Mouse (Mus musculus) limb, embryonic 14.5 days (tissue): ENCODE data around the gene Erlin1. TPM values are rescaled to one million over a fixed set of nuclear protein-coding genes. Genes with fewer than 3 reads are reported as not detected.

Experiments used
- ATAC-seq: fragments of 200-750 bp; cut with Nextera tagmentation; 2 replicates; pipeline ENCODE4 v1.8.0; 2017; ENCODE audit warnings: low read depth, moderate number of reproducible peaks, moderate TSS enrichment; ENCODE audit not compliant: low FRiP score
- DNase-seq: peaks from one replicate; pipeline ENCODE4 v3.0.0-alpha.2; 2015; ENCODE audit warnings: low spot score
- H3K27ac ChIP-seq: fragments of 300-500 bp; sonication (generic); replicated peaks from 2 replicates; pipeline ENCODE4 v1.5.1; 2014; ENCODE audit warnings: low read depth, mild to moderate bottlenecking, low read length, moderate library complexity, mixed read lengths
- H3K27me3 ChIP-seq: fragments of 300-500 bp; sonication (generic); 2 replicates; pipeline ENCODE4 v1.6.1; 2014; ENCODE audit warnings: low read length, mixed read lengths; ENCODE audit not compliant: control insufficient read depth, insufficient read depth
- H3K36me3 ChIP-seq: fragments of 300-500 bp; sonication (generic); 2 replicates; pipeline ENCODE4 v1.6.1; 2014; ENCODE audit warnings: mild to moderate bottlenecking, low read length, moderate library complexity, mixed read lengths; ENCODE audit not compliant: control insufficient read depth, insufficient read depth
- H3K4me1 ChIP-seq: fragments of 300-500 bp; sonication (generic); 2 replicates; pipeline ENCODE4 v1.6.1; 2014; ENCODE audit warnings: antibody characterized with exemption, low read length, mixed read lengths; ENCODE audit not compliant: control insufficient read depth, insufficient read depth
- H3K4me2 ChIP-seq: fragments of 300-500 bp; sonication (generic); replicated peaks from 2 replicates; pipeline ENCODE4 v1.6.1; 2014; ENCODE audit warnings: low read depth, mild to moderate bottlenecking, low read length, moderate library complexity; ENCODE audit not compliant: severe bottlenecking
- H3K4me3 ChIP-seq: fragments of 300-500 bp; sonication (generic); replicated peaks from 2 replicates; pipeline ENCODE4 v1.5.1; 2014; ENCODE audit warnings: low read length
- H3K9ac ChIP-seq: fragments of 300-500 bp; sonication (generic); 2 replicates; pipeline ENCODE4 v1.6.1; 2014; ENCODE audit warnings: mild to moderate bottlenecking, low read depth, low read length, moderate library complexity; ENCODE audit not compliant: severe bottlenecking
- H3K9me3 ChIP-seq: fragments of 300-500 bp; sonication (generic); 2 replicates; pipeline ENCODE4 v1.6.1; 2016; ENCODE audit warnings: low read length; ENCODE audit not compliant: control insufficient read depth
- POLR2A ChIP-seq: fragments of 200-500 bp; IDR thresholded peaks from 2 replicates; pipeline ENCODE4 v1.8.0; 2012; ENCODE audit warnings: inconsistent platforms, mild to moderate bottlenecking, moderate library complexity, borderline replicate concordance; ENCODE audit not compliant: insufficient read depth, insufficient read length; ENCODE audit errors: extremely low read depth
- WGBS: fragments of 180-500 bp; shearing (Covaris S2); extraction: QIAGEN DNeasy Blood & Tissue Kit; methylation state at CpG from one replicate; pipeline ENCODE4 v1.1.7; 2014; 5-methylcytosine and 5-hydroxymethylcytosine counted together
- polyA plus RNA-seq, 2 experiments: library from polyadenylated mRNA; depleted of rRNA in 1 of 2; stranded (reverse) in 1 of 2; unstranded in 1 of 2; fragments of >200 nt; fragmentation: Nextera tagmentation in 1 of 2; extraction: Ambion mirVana in 1 of 2; gene quantifications; 2 replicates each; pipeline versions ENCODE4 v1.2.1 to v1.2.3; 2012 to 2014

The Erlin1 gene
- polyA plus RNA-seq, 2 experiments = 35.9 to 38.0 TPM

- TF ChIP-seq POLR2A = no peak
- H3K36me3 ChIP-seq = no peaks in the 10 kb centered on the region
- H3K4me2 ChIP-seq = no peak overlapping the region
- H3K4me1 ChIP-seq = no peaks in the 10 kb centered on the region
- DNase-seq (no peak), ATAC-seq (no peak)
- no peak overlapping the region for H3K27ac ChIP-seq
- H3K27me3 ChIP-seq = no peaks in the 10 kb centered on the region
- no peak overlapping the region for H3K9ac ChIP-seq
- WGBS = 76% methylated on average over 1 of the region's 1 CpGs
- H3K4me3 ChIP-seq = no peak overlapping the region
- no peaks in the 10 kb centered on the region for H3K9me3 ChIP-seq
These were observed 69.5 kb downstream of the Erlin1 start for GRCm38 (mm10) chr19:44000061-44000460.

DNA sequence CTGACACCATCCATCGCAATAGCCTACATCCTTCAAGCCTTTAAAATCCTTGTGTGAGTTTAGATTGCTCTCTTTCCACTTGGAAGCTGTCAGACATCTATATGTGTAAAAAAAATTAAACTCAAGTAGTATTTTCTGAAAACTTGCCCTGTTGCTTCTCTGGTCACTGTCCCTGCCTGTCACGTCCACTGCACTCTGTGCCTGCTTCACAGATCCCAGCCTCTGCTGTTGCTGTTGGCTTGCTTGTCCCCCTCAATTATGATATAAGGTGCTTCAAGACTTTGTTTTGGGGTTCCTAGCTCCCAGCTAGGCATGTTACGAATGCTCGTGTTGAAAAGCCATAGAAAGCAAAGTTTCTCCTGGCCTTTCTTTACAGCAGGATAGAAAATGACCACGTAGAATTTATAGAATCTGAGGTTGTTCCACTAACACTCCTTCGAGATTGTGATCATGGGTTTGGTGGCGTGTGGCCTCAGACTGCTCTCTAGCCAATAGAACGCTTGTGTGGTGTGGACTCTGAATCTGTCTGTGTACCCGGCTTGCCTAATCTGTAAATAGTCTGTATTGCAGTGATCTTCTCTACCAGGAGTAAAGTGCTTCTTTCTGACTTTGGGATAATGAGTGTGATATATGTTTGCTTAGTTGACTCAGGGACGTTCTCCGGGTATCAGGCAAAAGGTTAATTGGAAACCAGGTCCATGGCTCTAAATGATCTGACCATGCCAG lies 70.6 kb downstream of the Erlin1 start:
- Histone ChIP-seq H3K36me3 (no peaks in the 10 kb centered on the region), H3K4me2 (no peak overlapping the region)
- WGBS = 78% methylated on average over 11 of the region's 11 CpGs

DNA sequence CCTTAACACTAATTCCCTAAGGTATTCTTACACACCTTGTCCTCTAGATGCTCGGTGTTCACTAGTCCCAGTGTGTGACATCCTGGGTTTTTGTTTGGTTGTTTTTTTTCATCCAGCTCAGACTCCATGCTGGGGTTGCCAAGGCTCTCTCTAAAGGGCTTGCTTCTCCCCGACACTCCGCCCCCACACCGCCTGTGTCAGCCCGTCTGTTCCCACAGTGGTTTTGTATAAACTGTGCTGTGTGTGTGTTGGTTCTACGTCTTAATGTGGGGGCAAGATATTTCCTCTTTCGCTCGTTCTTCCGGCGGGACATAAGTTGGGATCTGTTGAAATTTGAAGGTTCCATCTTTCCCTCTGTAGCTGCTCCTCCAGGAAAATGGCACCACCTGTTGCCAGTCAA lies 71.5 kb downstream of the Erlin1 start:
- DNase-seq (no peak), ATAC-seq (no peak)
- no peaks in the 10 kb centered on the region for H3K27me3 ChIP-seq
- H3K4me2 ChIP-seq = no peak overlapping the region
- H3K4me1 ChIP-seq = no peaks in the 10 kb centered on the region
- H3K36me3 ChIP-seq = no peaks in the 10 kb centered on the region
- no peak overlapping the region for H3K27ac ChIP-seq
- H3K4me3 ChIP-seq = no peak overlapping the region
- H3K9ac ChIP-seq = no peak overlapping the region
- no peak for TF ChIP-seq POLR2A
- no peaks in the 10 kb centered on the region for H3K9me3 ChIP-seq
- WGBS = 89% methylated on average over 10 of the region's 10 CpGs

More for the DNA sequence above, 70.6 kb downstream of the Erlin1 start:
- no peak for TF ChIP-seq POLR2A
- Histone ChIP-seq H3K9ac (no peak overlapping the region), H3K27ac (no peak overlapping the region), H3K4me1 (no peaks in the 10 kb centered on the region), H3K27me3 (no peaks in the 10 kb centered on the region), H3K9me3 (no peaks in the 10 kb centered on the region), H3K4me3 (no peak overlapping the region)
- ATAC-seq (no peak), DNase-seq (no peak)

GRCm38 (mm10) chr19:43995427-43995826 lies 74.2 kb downstream of the Erlin1 start:
- no peak for TF ChIP-seq POLR2A
- WGBS = 74% methylated on average over 7 of the region's 7 CpGs
- Histone ChIP-seq H3K4me3 (no peak overlapping the region), H3K4me1 (no peaks in the 10 kb centered on the region), H3K9me3 (no peaks in the 10 kb centered on the region), H3K4me2 (no peak overlapping the region), H3K27me3 (no peaks in the 10 kb centered on the region), H3K36me3 (no peaks in the 10 kb centered on the region), H3K9ac (no peak overlapping the region), H3K27ac (no peak overlapping the region)
- ATAC-seq = no peak
- DNase-seq = no peak

- H3K9ac ChIP-seq = no peak overlapping the region
- no peaks in the 10 kb centered on the region for H3K4me1 ChIP-seq
- TF ChIP-seq POLR2A = no peak
- WGBS = 78% methylated on average over 4 of the region's 4 CpGs
- H3K4me2 ChIP-seq = no peak overlapping the region
- H3K36me3 ChIP-seq = no peaks in the 10 kb centered on the region
- no peaks in the 10 kb centered on the region for H3K9me3 ChIP-seq
- no peak overlapping the region for H3K27ac ChIP-seq
- no peak overlapping the region for H3K4me3 ChIP-seq
- no peaks in the 10 kb centered on the region for H3K27me3 ChIP-seq
- no peak for ATAC-seq
- no peak for DNase-seq
These were observed 77.1 kb downstream of the Erlin1 start for GRCm38 (mm10) chr19:43992464-43992863.

GRCm38 (mm10) chr19:43990362-43990761 lies 79.2 kb downstream of the Erlin1 start:
- Histone ChIP-seq H3K9me3 (no peaks in the 10 kb centered on the region), H3K4me2 (no peak overlapping the region), H3K4me1 (no peaks in the 10 kb centered on the region), H3K27ac (no peak overlapping the region), H3K36me3 (no peaks in the 10 kb centered on the region), H3K27me3 (no peaks in the 10 kb centered on the region), H3K9ac (no peak overlapping the region), H3K4me3 (no peak overlapping the region)
- DNase-seq (no peak), ATAC-seq (no peak)
- 79% methylated on average over 8 of the region's 8 CpGs for WGBS
- no peak for TF ChIP-seq POLR2A
